ENCODE assay signal across 15 mouse cellular contexts in genomic region chr14:121884150-121884797, GRCm38 (mm10). TPM values are rescaled to one million over a fixed set of nuclear protein-coding genes. Genes with fewer than 3 reads are reported as not detected.
A peak's percentile ranks its signal among the peaks of the same experiment; 100 is the strongest.
DNase-seq lines count a peak whose midpoint lies in the region; ATAC-seq and TF ChIP-seq lines count a peak whose summit lies in the region.
"Had no signal": no experiment of that assay in that cellular context is flagged by ENCODE, and none has a peak within 500 bp of the region (broad histone marks: within the 10 kb centered on the region; RNA-seq: fewer than 3 reads in every experiment).

No protein-coding gene starts in this region.

- no peaks in the 10 kb centered on the region for H3K9me3 ChIP-seq in kidney, embryonic 16.5 days (ENCODE audit: low read length)
- no peaks in the 10 kb centered on the region for H3K9me3 ChIP-seq in forebrain, postnatal 0 days (ENCODE audit: low read length)
- H3K9me3 ChIP-seq: embryonic facial prominence, embryonic 13.5 days; forebrain, embryonic 13.5 days; limb, embryonic 13.5 days had no signal

- H3K4me1 ChIP-seq in kidney, embryonic 16.5 days (ENCODE audit: insufficient read depth, low read length): peaks cover 31% of the 10 kb centered on the region
- peaks cover 5% of the 10 kb centered on the region for H3K4me1 ChIP-seq in forebrain, postnatal 0 days (ENCODE audit: insufficient read depth)

- no peak overlapping the region for H3K4me2 ChIP-seq in kidney, embryonic 16.5 days (replicated peaks; ENCODE audit: low read depth, low read length)
- H3K4me2 ChIP-seq in forebrain, postnatal 0 days (ENCODE audit: low read depth): no peak overlapping the region
- H3K4me2 ChIP-seq: embryonic facial prominence, embryonic 13.5 days; forebrain, embryonic 13.5 days; limb, embryonic 13.5 days had no signal

- TF ChIP-seq CTCF in forebrain, postnatal 0 days (IDR thresholded peaks at IDR 0.05; ENCODE audit: low read depth): no peak

- ATAC-seq in kidney, embryonic 16.5 days (ENCODE audit: low FRiP score, low TSS enrichment): no peak
- ATAC-seq in monocyte, adult 5-6 weeks (replicated peaks; ENCODE audit: insufficient number of reproducible peaks, low FRiP score, low TSS enrichment, poor library complexity, severe bottlenecking): peak; percentile 37; the same call in 1 of the 2 replicates
- no peak for ATAC-seq in forebrain, postnatal 0 days
- ATAC-seq: forebrain, embryonic 13.5 days had no signal

- H3K9ac ChIP-seq in kidney, embryonic 16.5 days (replicated peaks; ENCODE audit: low read length): no peak overlapping the region
- no peak overlapping the region for H3K9ac ChIP-seq in forebrain, postnatal 0 days
- H3K9ac ChIP-seq: embryonic facial prominence, embryonic 13.5 days; forebrain, embryonic 13.5 days; limb, embryonic 13.5 days had no signal

- WGBS in kidney, embryonic 16.5 days: 39% methylated on average over 6 of the region's 6 CpGs
- 75% methylated on average over 6 of the region's 6 CpGs for WGBS in forebrain, postnatal 0 days

- no peak overlapping the region for H3K4me3 ChIP-seq in kidney, embryonic 16.5 days (ENCODE audit: low read length)
- no peak overlapping the region for H3K4me3 ChIP-seq in forebrain, postnatal 0 days (ENCODE audit: low read depth, low read length)
- H3K4me3 ChIP-seq: embryonic facial prominence, embryonic 13.5 days; forebrain, embryonic 13.5 days; limb, embryonic 13.5 days had no signal

- H3K27me3 ChIP-seq in kidney, embryonic 16.5 days (ENCODE audit: insufficient read depth, low read length): no peaks in the 10 kb centered on the region
- no peaks in the 10 kb centered on the region for H3K27me3 ChIP-seq in forebrain, postnatal 0 days (ENCODE audit: insufficient read depth, low read length)
- H3K27me3 ChIP-seq: embryonic facial prominence, embryonic 13.5 days; forebrain, embryonic 13.5 days; limb, embryonic 13.5 days had no signal

- DNase-seq in adrenal gland, postnatal 10 days: peak; percentile 37
- no peak for DNase-seq in adrenal gland, adult 2 months
- peak; percentile 21 for DNase-seq in kidney, adult 11 months
- DNase-seq in heart, postnatal 4 days: peak; percentile 33
- DNase-seq in embryo, embryonic 9.5 days (ENCODE audit: extremely low spot score): no peak
- DNase-seq in forebrain, postnatal 0 days: no peak
- DNase-seq: right cerebral cortex, postnatal 4 days; thymus, postnatal 4 days had no signal

- no peak overlapping the region for H3K27ac ChIP-seq in kidney, embryonic 16.5 days (ENCODE audit: low read length)
- no peak overlapping the region for H3K27ac ChIP-seq in forebrain, postnatal 0 days (ENCODE audit: low read depth, low read length)
- H3K27ac ChIP-seq: embryonic facial prominence, embryonic 13.5 days; forebrain, embryonic 13.5 days; limb, embryonic 13.5 days had no signal

- H3K36me3 ChIP-seq in kidney, embryonic 16.5 days (ENCODE audit: insufficient read depth, low read length): no peaks in the 10 kb centered on the region
- H3K36me3 ChIP-seq in forebrain, postnatal 0 days (ENCODE audit: insufficient read depth): peaks cover 6% of the 10 kb centered on the region; the same call in 1 of the 2 replicates

RNA-seq across cellular contexts. Expression of gene Ubac2, which starts 5.9 kb away (rescaled TPM):
- total RNA-seq in adrenal gland, postnatal 10 days (2021): 10 to 100 TPM; 34.5 to 35.7 TPM
- 10 to 100 TPM; 30.4 to 42.2 TPM for total RNA-seq in adrenal gland, adult 2 months (2021)
- 66.7 and 69.0 TPM in 2 replicates for polyA plus RNA-seq in adrenal gland, adult 2 months (2012; rRNA removed)
- 77.5 and 79.1 TPM in 2 replicates for polyA plus RNA-seq in kidney, embryonic 16.5 days (2015; fragmentation: Nextera tagmentation; extraction: Ambion mirVana)
- total RNA-seq in heart, postnatal 4 days (2021): 10 to 100 TPM; 25.2 to 27.3 TPM
- 25.2 to 53.9 TPM (median 36.5 TPM) in 3 replicates for total RNA-seq in monocyte, adult 5-6 weeks (2017)
- total RNA-seq in forebrain, postnatal 0 days (2014; rRNA removed): 31.6 and 41.9 TPM in 2 replicates
- 52.6 and 55.9 TPM in 2 replicates for polyA plus RNA-seq in forebrain, postnatal 0 days (2015; fragmentation: Nextera tagmentation; extraction: Ambion mirVana)

RNA-seq across cellular contexts. Expression of gene Gpr18, which starts 31.3 kb away (rescaled TPM):
- 1 to 10 TPM; 1.2 TPM for total RNA-seq in adrenal gland, postnatal 10 days (2021)
- total RNA-seq in adrenal gland, adult 2 months (2021): under 1 TPM in 1 of 2 experiments, not detected in 1; 0.38 TPM
- 0.12 and 0.27 TPM in 2 replicates for polyA plus RNA-seq in adrenal gland, adult 2 months (2012; rRNA removed)
- polyA plus RNA-seq in kidney, embryonic 16.5 days (2015; fragmentation: Nextera tagmentation; extraction: Ambion mirVana): not detected in 2 replicates
- not detected for total RNA-seq in heart, postnatal 4 days (2021)
- 31.4 to 45.9 TPM (median 34.6 TPM) in 3 replicates for total RNA-seq in monocyte, adult 5-6 weeks (2017)
- total RNA-seq in forebrain, postnatal 0 days (2014; rRNA removed): not detected in 2 replicates
- polyA plus RNA-seq in forebrain, postnatal 0 days (2015; fragmentation: Nextera tagmentation; extraction: Ambion mirVana): not detected in 2 replicates
- total RNA-seq: gastrocnemius, postnatal 4 days; midbrain, postnatal 0 days had no signal

Comparison
In these comparisons a context has a peak if more than half of its experiments do, and no peak if none do; other contexts are left out.
1. DNase-seq: peak in adrenal gland, postnatal 10 days (single experiment), kidney, adult 11 months (single experiment) and heart, postnatal 4 days (single experiment); none in adrenal gland, adult 2 months (single experiment), embryo, embryonic 9.5 days (single experiment) and forebrain, postnatal 0 days (single experiment).
2. RNA of gene Gpr18, which starts 31.3 kb away (total RNA-seq): 31.4 to 45.9 TPM in monocyte, adult 5-6 weeks; 1.2 TPM in adrenal gland, postnatal 10 days, 0.38 TPM in adrenal gland, adult 2 months, not detected in heart, postnatal 4 days and not detected in forebrain, postnatal 0 days; every median in the first group is over 10 times any median in the second.